Mouse (Mus musculus) frontal cortex, postnatal 25 days (tissue): ENCODE results near the gene Anks1b.
A peak's percentile ranks its signal among the peaks of the same experiment; 100 is the strongest.

ENCODE experiments used
- DNase-seq, 2 experiments: peaks; one replicate each; pipeline ENCODE4 v3.0.0; 2022; ENCODE audit warnings: low spot score in 2 of 2

Anks1b gene

GRCm38 (mm10) chr10:89873146-89873950 is at the start of gene Anks1b:
Gene Anks1b (plus strand): TSS chr10:89873509.
- DNase-seq = peak; percentile 51 to 58

- DNase-seq = no peak
Observed at GRCm38 (mm10) chr10:89823906-89824305, 49.4 kb upstream of the Anks1b start.

- DNase-seq = no peak
Observed at GRCm38 (mm10) chr10:89826896-89827295, 46.4 kb upstream of the Anks1b start.

GRCm38 (mm10) chr10:89832334-89832733 is 41.0 kb upstream of the Anks1b start:
- DNase-seq = no peak

- DNase-seq = no peak
Observed at GRCm38 (mm10) chr10:89833166-89833565, 40.1 kb upstream of the Anks1b start.

- DNase-seq = no peak
Observed at GRCm38 (mm10) chr10:89837476-89837875, 35.8 kb upstream of the Anks1b start.

GRCm38 (mm10) chr10:89838834-89839233 is 34.5 kb upstream of the Anks1b start:
- no peak for DNase-seq

GRCm38 (mm10) chr10:89850951-89851350 is 22.4 kb upstream of the Anks1b start:
- no peak for DNase-seq

- no peak for DNase-seq
Observed at GRCm38 (mm10) chr10:89855251-89855875, 17.9 kb upstream of the Anks1b start.

- peak in 1 of 2 experiments; percentile 10 for DNase-seq
Observed at GRCm38 (mm10) chr10:89856286-89856685, 17.0 kb upstream of the Anks1b start.

- no peak for DNase-seq
Observed at GRCm38 (mm10) chr10:89868211-89868610, 5.1 kb upstream of the Anks1b start.

- DNase-seq = no peak
Observed at GRCm38 (mm10) chr10:89868836-89869235, 4.5 kb upstream of the Anks1b start.

- peak in 1 of 2 experiments; percentile 28 for DNase-seq
Observed at GRCm38 (mm10) chr10:89872501-89873145, 686 bp upstream of the Anks1b start.

- DNase-seq = no peak
Observed at GRCm38 (mm10) chr10:89874036-89874435, 727 bp downstream of the Anks1b start.

GRCm38 (mm10) chr10:89883561-89883960 is 10.3 kb downstream of the Anks1b start:
- no peak for DNase-seq

- no peak for DNase-seq
Observed at GRCm38 (mm10) chr10:89902720-89903337, 29.5 kb downstream of the Anks1b start.

- DNase-seq = no peak
Observed at GRCm38 (mm10) chr10:89911889-89912288, 38.6 kb downstream of the Anks1b start.

GRCm38 (mm10) chr10:89913174-89913573 is 39.9 kb downstream of the Anks1b start:
- DNase-seq = no peak

GRCm38 (mm10) chr10:89917141-89917540 is 43.8 kb downstream of the Anks1b start:
- no peak for DNase-seq

GRCm38 (mm10) chr10:89921965-89922364 is 48.7 kb downstream of the Anks1b start:
- DNase-seq = no peak

GRCm38 (mm10) chr10:89942180-89942579 is 68.9 kb downstream of the Anks1b start:
- no peak for DNase-seq
